Mouse (Mus musculus) kidney, embryonic 14.5 days (tissue): ENCODE measurements around the gene Lsm2. TPM values are rescaled to one million over a fixed set of nuclear protein-coding genes. Genes with fewer than 3 reads are reported as not detected.
"Not testable (repeated sequence)": the region's sequence is repeated elsewhere in the genome, so short reads cannot be mapped to it uniquely, and the experiment has no call there.

ENCODE experiments used
- ATAC-seq: fragments of 200-750 bp; cut with Nextera tagmentation; 2 replicates; pipeline ENCODE4 v1.8.0; 2017; ENCODE audit warnings: moderate number of reproducible peaks, mild to moderate bottlenecking, moderate TSS enrichment, moderate library complexity; ENCODE audit not compliant: low FRiP score, low TSS enrichment
- H3K27ac ChIP-seq: fragments of 300-500 bp; sonication (generic); 2 replicates; pipeline ENCODE4 v1.5.1; 2014; ENCODE audit warnings: low read depth, mild to moderate bottlenecking, low read length, moderate library complexity, mixed read lengths
- H3K27me3 ChIP-seq: fragments of 300-500 bp; sonication (generic); 2 replicates; pipeline ENCODE4 v1.6.1; 2014; ENCODE audit warnings: mild to moderate bottlenecking, low read length; ENCODE audit not compliant: control insufficient read depth, insufficient read depth
- H3K36me3 ChIP-seq: fragments of 300-500 bp; sonication (generic); 2 replicates; pipeline ENCODE4 v1.6.1; 2014; ENCODE audit warnings: low read length, mixed read lengths; ENCODE audit not compliant: control insufficient read depth, insufficient read depth
- H3K4me1 ChIP-seq: fragments of 300-500 bp; sonication (generic); 2 replicates; pipeline ENCODE4 v1.6.1; 2014; ENCODE audit warnings: low read length, mixed read lengths; ENCODE audit not compliant: control insufficient read depth, insufficient read depth
- H3K4me2 ChIP-seq: fragments of 300-500 bp; sonication (generic); replicated peaks from 2 replicates; pipeline ENCODE4 v1.6.1; 2014; ENCODE audit warnings: low read depth, mild to moderate bottlenecking, low read length
- H3K4me3 ChIP-seq: fragments of 300-500 bp; sonication (generic); 2 replicates; pipeline ENCODE4 v1.5.1; 2014; ENCODE audit warnings: mild to moderate bottlenecking, low read length
- H3K9ac ChIP-seq: fragments of 300-500 bp; sonication (generic); 2 replicates; pipeline ENCODE4 v1.6.1; 2014; ENCODE audit warnings: low read depth, mild to moderate bottlenecking, low read length, moderate library complexity
- H3K9me3 ChIP-seq: fragments of 300-500 bp; sonication (generic); 2 replicates; pipeline ENCODE4 v1.6.1; 2016; ENCODE audit warnings: low read length; ENCODE audit not compliant: control insufficient read depth
- WGBS: fragments of 180-500 bp; shearing (Covaris S2); extraction: QIAGEN DNeasy Blood & Tissue Kit; methylation state at CpG from one replicate; pipeline ENCODE4 v1.1.7; 2014; 5-methylcytosine and 5-hydroxymethylcytosine counted together
- polyA plus RNA-seq: library from polyadenylated mRNA; unstranded; fragments of >200 nt; fragmentation: Nextera tagmentation; extraction: Ambion mirVana; gene quantifications from 2 replicates; pipeline ENCODE4 v1.2.1, GENCODE M21; 2014

The Lsm2 gene
- polyA plus RNA-seq, 1 experiment from 2014 or later, result 246 TPM

DNA sequence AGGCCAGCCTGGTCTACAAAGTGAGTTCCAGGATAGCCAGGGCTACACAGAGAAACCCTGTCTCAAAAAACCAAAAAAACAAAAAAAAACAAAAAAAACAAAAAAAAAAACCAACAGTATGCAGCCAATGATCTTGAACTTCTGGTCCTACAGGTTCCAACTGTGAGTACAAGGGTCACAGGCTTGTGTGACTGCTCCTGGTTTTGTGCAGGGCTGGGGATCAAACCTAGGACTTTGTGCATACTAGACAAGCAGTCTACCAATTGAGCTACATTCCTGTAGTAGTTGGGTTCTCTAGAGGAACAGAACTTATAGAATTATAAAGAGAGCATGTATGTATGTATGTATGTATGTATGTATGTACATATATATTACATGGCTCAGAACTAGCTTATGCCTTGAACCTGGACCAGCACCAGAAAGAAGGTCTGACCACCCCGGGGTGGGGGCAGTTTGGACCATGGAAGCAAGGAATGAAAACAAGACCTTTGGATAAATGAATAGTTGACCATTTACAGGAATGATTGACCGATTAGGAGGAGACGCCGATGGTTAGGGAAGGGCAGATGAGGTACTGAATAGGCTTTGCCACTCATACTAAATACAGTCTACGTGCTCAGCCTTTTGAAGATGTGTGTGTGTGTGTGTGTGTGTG is 35.0 kb upstream of the Lsm2 start:
- no peak for ATAC-seq
- WGBS, result 86% methylated on average over 5 of the region's 5 CpGs
- no peak overlapping the region for H3K4me3 ChIP-seq
- H3K9me3 ChIP-seq, result no peaks in the 10 kb centered on the region
- no peaks in the 10 kb centered on the region for H3K27me3 ChIP-seq
- H3K36me3 ChIP-seq, result peaks cover 22% of the 10 kb centered on the region
- H3K4me2 ChIP-seq, result no peak overlapping the region
- H3K9ac ChIP-seq, result no peak overlapping the region
- H3K4me1 ChIP-seq, result 0 out of 2 replicates have a peak, but pooled peaks cover 14% of the 10 kb centered on the region
- no peak overlapping the region for H3K27ac ChIP-seq

DNA sequence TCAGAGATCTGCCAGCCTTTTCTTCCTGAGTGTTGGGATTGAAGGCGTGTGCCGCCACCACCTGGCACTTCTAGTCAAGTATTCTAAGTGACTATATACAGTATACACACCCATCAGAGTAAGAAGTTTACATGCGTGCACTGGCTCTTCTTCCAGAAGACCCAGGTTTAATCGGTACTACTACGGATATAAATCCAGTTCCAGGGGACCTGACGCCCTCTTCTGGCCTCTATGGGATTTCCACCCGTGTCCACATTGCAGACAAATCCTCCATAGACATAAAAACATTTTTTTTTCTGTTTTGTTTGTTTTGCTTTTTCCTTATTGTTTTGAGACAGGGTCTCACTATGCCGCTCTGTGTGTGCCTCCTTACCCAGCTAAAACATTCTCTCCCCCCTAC is 34.1 kb upstream of the Lsm2 start:
- Histone ChIP-seq H3K9me3 (no peaks in the 10 kb centered on the region), H3K36me3 (peaks cover 22% of the 10 kb centered on the region), H3K4me2 (no peak overlapping the region), H3K27me3 (no peaks in the 10 kb centered on the region), H3K4me1 (0 out of 2 replicates have a peak, but pooled peaks cover 11% of the 10 kb centered on the region), H3K9ac (no peak overlapping the region), H3K27ac (no peak overlapping the region), H3K4me3 (no peak overlapping the region)
- WGBS, result 31% methylated on average over 8 of the region's 8 CpGs
- no peak for ATAC-seq

DNA sequence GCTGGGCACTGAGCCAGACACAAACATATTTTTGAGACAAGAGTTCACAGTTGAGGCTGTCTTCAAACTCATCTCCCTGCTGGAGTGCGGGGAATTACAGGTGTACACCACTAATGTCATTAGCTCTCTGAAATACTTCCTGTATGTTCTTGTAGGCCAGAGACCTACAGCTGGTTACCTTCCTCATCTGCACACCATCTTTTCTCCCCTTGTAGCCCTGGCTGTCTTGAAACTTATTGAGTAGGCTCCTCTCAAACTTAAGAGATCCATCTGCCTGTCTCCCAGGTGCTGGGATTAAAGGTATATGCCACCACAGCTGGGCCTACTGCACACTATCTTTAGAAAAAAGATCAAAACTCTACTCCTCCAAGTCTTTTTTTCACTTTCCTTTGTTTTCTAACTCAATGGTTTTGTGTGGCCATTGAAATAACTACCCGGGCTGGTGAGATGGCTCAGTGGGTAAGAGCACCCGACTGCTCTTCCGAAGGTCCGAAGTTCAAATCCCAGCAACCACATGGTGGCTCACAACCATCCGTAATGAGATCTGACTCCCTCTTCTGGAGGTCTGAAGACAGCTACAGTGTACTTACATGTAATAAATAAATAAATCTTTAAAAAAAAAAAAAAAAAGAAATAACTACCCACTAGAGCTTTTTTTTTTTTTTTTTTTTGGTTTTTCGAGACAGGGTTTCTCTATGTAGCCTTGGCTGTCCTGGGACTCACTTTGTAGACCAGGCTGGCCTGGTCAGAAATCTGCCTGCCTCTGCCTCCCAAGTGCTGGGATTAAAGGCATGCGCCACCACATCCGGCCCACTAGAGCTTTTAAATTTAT is 32.7 kb upstream of the Lsm2 start:
- H3K4me3 ChIP-seq, H3K27me3 ChIP-seq, ATAC-seq, H3K9ac ChIP-seq, H3K4me2 ChIP-seq, H3K9me3 ChIP-seq: not testable (repeated sequence)
- Histone ChIP-seq H3K36me3 (peaks cover 22% of the 10 kb centered on the region), H3K4me1 (0 out of 2 replicates have a peak, but pooled peaks cover 11% of the 10 kb centered on the region), H3K27ac (peak overlapping the region; percentile 96)
- WGBS, result 60% methylated on average over 9 of the region's 9 CpGs

DNA sequence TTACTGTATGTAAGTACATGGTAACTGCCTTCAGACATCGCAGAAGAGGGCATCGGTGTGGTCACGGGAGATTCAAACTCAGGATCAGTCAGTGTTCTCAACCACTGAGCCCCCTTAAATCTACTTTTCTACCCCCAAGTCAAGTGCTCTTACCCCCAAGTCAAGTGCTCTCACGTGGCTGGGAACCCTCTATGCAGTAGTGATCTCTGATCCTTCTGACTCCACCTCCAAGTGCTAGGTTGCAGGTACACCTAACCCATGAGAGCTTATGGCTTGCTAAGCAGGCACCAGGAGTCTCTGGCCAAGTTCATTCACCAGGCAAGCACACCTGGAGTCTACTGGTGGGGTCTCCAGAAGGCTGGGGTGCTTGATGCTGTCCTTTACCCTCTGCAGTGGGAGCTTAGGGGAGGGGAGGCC is 32.1 kb upstream of the Lsm2 start:
- no peak; the same call in 1 of the 2 replicates for ATAC-seq
- Histone ChIP-seq H3K9ac (no peak overlapping the region; the same call in 1 of the 2 replicates), H3K4me3 (no peak overlapping the region), H3K36me3 (peaks cover 22% of the 10 kb centered on the region), H3K9me3 (no peaks in the 10 kb centered on the region), H3K27ac (peak overlapping the region; percentile 96), H3K4me2 (no peak overlapping the region), H3K4me1 (0 out of 2 replicates have a peak, but pooled peaks cover 11% of the 10 kb centered on the region), H3K27me3 (no peaks in the 10 kb centered on the region)
- 44% methylated on average over 4 of the region's 4 CpGs for WGBS

DNA sequence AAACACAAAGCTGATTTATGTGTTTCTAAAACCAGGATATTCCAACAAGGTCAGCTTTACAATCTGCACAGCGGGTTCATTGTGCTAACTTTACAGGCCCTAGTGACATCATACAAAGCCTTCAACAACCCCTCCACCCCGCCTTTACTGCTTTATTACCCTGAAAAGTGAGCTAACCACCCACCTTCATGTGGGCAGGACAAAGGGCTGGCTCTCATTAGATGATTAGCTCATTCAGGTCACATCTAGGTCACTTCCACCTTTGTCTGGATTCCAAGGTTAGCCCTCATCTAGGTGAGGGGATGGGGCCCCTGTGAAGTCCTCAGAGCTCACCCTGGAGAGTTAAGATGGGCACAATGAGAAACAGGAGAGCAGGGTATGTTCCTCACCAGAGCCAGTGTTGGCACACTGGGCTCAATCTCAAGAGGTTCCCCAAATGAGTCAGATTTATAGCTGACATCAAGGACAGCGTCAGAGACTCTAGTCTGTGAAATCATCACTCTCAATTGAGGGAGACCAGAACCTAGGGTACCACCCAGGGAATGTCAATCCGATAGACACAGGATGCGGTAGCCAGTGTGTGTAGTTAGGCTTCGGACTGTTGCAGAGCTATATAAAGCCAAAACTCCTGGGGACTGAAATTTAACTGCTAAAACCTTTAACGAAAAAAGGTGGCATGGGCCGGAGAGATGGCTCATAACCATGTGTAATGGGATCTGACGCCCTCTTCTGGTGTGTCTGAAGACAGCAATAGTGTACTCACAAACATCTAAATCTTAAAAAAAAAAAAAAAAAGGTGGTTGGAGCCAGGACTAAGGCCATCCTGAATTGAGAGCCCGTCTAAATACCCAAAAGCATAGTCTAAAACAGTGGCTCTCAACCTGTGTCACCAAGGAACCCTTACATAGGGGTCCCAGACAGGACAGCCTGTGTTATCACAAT is 30.9 kb upstream of the Lsm2 start:
- H3K9me3 ChIP-seq, result no peaks in the 10 kb centered on the region
- 0 out of 2 replicates have a peak, but pooled peaks cover 11% of the 10 kb centered on the region for H3K4me1 ChIP-seq
- H3K27ac ChIP-seq, result peak overlapping the region; percentile 96
- peaks cover 22% of the 10 kb centered on the region for H3K36me3 ChIP-seq
- no peaks in the 10 kb centered on the region for H3K27me3 ChIP-seq
- H3K4me3 ChIP-seq, result peak overlapping the region; percentile 97
- ATAC-seq, result no peak
- H3K9ac ChIP-seq, result peak overlapping the region; percentile 99
- WGBS, result 17% methylated on average over 10 of the region's 10 CpGs
- H3K4me2 ChIP-seq, result peak overlapping the region; percentile 84

DNA sequence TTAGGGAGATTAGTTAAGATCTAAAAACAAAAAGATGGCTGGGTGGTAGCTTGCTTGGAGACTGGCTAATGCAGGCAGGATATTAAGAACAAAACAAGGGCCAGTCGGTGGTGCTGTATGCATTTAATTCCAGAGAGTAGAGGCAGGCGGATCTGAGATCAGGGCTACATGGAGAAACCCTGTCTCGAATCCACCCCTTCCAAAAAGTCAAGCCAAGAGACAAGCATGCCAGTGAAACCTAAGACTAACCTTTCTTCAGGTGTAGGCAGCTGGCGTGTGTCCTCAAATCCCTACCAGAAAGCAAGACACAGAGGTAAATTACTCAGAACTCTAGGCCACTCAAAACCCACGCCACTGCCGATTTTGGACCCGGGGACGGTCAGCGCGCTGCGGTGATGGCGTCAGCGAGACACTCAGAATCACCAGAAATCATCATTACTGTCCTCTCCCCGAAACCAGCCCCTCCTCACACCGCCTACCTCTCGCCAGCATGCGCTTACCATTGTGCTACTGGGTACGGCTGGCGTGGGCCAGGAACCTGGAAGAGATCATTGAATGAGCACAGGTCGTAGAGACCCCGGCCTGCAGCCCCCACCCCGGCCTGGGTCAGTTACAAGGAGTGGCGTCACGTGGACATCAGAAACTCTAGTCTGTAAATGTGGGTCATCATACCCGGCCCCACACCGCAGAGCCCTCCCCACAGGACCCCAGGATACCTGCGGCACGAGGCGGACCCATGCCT is 29.9 kb upstream of the Lsm2 start:
- under 1% methylated on average over 29 of the region's 29 CpGs for WGBS
- Histone ChIP-seq H3K4me3 (peak overlapping the region; percentile 97), H3K4me2 (peak overlapping the region; percentile 84), H3K9ac (peak overlapping the region; percentile 99), H3K4me1 (0 out of 2 replicates have a peak, but pooled peaks cover 11% of the 10 kb centered on the region), H3K27me3 (no peaks in the 10 kb centered on the region), H3K9me3 (no peaks in the 10 kb centered on the region), H3K36me3 (peaks cover 22% of the 10 kb centered on the region), H3K27ac (peak overlapping the region; percentile 96)
- no peak for ATAC-seq

DNA sequence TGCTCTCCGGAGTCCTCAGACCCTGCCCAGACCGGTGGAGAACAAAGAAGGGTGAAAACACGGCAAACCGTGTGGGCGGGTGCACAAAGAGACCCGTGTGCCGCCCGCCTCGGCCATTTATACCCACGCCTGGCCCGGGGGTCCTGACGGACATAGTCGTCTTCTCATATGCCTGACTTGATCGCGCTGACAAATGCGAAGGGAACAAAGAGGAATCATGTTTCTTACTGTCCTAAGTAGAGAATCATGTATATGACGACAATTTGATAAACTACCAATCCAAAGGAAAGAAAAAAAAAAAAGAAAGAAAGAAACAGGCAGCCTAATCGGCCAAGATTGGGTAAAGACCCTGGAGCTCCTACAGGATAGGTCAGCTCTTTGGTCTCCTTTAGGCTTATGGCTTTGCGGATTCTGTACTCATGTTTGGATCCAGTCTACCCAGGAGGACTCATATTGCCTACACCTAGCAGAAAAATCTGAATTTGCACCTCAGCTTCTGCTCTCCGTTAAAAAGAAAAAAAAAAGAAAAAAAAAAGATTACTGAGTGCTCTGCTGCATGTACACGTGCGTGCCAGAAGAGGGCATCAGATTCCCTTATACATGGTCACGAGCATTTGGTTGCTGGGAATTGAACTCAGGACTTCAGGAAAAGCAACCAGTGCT is 29.2 kb upstream of the Lsm2 start:
- H3K4me1 ChIP-seq, result 0 out of 2 replicates have a peak, but pooled peaks cover 11% of the 10 kb centered on the region
- peak overlapping the region; percentile 96 for H3K27ac ChIP-seq
- WGBS, result 1% methylated on average over 23 of the region's 23 CpGs
- H3K4me2 ChIP-seq, result peak overlapping the region; percentile 84
- peak; percentile 79 for ATAC-seq
- peak overlapping the region; percentile 97 for H3K4me3 ChIP-seq
- H3K9ac ChIP-seq, result peak overlapping the region; percentile 99
- no peaks in the 10 kb centered on the region for H3K27me3 ChIP-seq
- H3K36me3 ChIP-seq, result peaks cover 22% of the 10 kb centered on the region
- H3K9me3 ChIP-seq, result no peaks in the 10 kb centered on the region
